Mouse (Mus musculus) frontal cortex, postnatal 10 days (tissue): ENCODE measurements around the gene Atxn2l.

Experiments
- DNase-seq, 2 experiments: peaks; one replicate each; pipeline ENCODE4 v3.0.0; 2022; ENCODE audit warnings: low spot score in 2 of 2, mixed read lengths in 1 of 2

Gene Atxn2l

DNA sequence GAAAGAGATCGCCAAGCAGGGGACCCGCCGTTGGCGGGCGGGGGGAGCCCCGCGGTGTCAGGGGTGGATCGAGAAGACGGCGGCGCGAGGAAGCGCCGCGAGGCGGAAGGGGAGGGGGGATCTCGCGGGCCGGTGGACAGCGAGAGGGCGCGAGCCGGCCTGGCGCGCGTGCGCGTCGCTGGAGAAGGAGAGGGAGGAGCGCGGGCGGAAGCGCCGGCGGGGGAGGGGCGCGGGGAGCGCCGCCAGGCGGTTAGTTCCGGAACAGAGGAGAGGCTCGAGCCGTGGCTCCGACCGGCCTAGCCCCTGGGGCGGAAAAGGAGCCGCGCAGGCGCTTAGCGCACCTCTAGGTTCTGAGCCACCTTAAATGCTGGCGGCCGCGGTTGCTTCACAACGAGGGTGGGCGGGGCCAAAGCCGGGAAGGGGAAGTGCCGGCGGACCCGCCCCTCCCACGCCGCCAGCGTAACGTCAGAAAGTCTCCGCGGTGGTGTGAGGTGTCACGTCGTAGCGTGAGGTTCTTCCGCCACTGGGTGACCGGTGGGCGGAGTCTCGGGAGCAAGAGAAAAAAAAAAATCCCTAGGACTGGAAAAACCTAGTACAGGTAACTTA lies at the start of gene Atxn2l:
Gene Atxn2l, minus strand, starts transcription at position 165 of the 606 bp plus-strand sequence.
- peak; percentile 97 to 98 for DNase-seq

DNA sequence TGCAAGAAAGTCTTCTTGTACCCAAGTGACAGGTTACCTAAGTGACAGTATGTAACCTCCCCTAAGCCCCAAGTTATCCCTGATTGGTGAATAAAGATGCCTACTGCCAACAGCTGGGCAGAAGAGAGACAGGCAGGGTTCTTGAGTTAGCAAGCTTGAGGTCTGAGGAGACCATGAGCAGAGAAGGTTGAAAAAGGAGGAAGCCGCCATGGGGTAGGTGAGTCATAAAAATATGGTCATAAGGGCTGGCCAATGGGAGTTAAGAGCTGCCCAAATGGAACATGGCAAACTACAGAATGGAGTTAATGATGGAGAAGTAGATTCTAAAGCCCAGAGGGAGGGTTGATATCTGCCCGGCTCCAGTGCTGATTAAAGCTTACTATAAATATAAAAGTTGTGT lies 42.4 kb upstream of the Atxn2l start:
- no peak for DNase-seq

DNA sequence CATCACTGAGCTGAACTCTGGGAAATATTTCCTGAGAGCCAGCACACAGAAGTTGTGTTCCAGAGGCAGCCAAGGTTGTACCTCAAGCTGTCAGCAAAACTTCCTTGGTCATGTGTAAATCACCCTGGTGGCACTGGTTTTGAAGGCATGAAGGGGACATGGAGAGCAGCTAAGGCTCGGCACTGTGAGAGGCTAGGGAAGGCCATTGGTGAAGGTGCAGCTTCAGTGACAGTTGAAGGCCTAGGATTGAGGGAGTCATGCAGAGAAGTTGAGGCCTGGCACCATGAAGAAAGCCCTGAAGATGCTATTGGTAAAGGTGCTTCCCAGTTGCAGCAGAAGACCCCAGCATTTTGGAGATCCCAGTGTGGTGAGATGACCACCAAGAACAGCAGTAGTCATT lies 38.4 kb upstream of the Atxn2l start:
- no peak for DNase-seq

DNA sequence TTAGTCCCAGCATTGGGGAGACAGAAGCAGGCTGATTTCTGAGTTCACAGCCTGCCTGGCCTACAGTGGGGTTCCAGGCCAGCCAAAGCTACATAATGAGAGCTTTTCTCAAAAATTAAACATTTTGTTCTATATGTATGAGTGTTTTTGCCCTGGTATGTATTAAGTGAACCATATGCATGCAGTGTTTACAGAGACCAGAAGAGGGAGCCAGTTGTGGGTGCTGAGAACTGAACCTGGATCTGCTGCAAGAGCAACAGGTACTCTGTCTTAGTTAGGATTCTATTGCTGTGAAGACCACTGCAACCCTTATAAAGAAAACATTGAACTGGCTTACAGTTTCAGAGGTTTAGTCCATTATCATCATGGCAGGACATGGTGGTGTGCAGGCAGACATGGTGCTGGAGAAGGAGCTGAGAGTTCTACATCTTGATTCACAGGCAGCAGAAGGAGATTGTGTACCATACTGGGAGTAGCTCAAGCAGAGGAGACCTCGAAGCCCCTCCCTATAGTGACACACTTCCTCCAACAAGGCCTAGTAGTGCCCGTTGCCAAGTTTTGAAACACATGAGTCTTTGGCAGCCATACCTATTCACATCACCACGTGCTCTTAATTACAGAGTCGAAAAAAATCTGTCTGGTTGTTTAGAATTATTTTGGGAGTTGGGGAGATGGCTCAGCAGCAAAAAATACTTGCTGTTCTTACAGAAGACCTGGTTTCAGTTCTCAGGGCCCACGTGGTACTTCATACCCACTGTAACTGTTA lies 34.8 kb upstream of the Atxn2l start:
- peak in 1 of 2 experiments; percentile 19 for DNase-seq

DNA sequence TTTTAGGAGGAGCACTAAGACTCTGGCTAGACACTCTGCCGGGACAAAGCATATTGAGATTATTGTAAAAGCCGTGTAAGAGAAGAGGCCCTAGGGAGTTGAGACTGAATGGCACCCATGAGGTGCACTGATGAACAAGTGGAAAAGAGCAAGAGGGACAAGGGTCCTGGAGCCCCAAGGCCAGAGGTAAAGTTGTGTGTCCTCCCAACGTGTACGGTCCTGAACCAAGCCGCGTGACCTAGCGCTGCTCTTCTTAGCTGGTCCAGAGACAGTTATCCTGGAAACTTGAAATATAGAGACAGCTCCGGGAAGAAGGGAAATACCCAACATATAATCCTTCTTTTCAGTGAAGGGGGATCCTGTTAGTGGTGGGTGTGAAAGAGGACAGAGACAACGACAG lies 33.2 kb upstream of the Atxn2l start:
- no peak for DNase-seq

DNA sequence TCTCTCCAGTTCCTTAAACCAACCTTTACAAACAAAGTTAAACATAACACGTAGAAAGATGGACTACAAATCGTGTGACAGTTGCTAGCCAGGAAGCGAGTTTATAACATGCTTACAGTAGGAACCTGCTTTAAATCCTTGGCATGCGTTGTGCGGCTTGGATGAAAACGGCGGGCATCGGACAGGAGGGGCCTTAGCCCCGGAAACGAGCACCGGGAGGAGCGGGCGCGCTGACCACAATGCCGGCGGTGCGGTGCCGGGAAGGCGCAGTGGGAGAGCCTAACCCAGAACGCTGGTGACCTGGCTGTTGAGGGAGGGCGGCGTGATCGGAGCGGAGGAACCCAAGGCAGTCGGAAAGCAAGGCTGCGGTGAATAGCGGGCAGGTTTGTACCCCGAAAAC lies 32.5 kb upstream of the Atxn2l start:
- DNase-seq, result no peak

DNA sequence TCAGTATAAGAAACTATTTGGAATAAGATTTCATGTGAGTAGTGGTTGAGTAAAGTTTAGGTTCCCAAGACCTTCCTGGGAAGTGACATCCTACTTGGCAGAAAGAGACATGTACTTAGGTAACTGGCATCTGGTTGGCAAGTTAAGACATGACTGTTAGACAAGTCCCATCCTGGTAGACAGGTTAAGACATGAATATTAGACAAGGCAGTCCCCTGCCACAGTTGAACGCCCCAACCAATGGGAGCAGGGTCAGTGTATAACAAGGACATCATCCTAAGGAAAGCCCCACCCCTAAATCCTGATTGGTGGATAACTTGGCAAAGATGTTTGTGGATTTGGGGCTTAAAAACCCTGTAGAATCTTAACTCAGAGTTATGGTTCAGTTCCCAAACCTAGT lies 30.2 kb upstream of the Atxn2l start:
- DNase-seq, result no peak

DNA sequence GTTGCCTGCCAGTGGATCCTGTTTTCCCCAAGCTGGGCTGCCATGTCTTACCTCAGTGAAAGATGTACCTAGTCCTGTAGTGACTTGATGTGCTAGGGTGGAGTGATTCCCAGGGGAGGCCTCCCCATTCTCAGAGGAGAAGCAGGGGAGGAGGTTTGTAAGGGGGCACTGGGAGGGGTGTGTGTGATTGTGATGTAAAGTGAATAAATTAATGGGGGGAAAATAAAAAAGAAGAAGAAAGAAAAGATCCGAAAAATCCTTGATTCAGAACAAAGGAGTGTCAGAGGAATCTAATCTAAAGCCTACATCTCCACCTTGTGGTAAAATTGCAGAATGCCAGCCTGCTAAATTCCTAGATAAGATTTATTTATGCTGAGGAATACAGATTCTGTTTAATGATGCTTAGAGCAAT lies 24.9 kb upstream of the Atxn2l start:
- no peak for DNase-seq

DNA sequence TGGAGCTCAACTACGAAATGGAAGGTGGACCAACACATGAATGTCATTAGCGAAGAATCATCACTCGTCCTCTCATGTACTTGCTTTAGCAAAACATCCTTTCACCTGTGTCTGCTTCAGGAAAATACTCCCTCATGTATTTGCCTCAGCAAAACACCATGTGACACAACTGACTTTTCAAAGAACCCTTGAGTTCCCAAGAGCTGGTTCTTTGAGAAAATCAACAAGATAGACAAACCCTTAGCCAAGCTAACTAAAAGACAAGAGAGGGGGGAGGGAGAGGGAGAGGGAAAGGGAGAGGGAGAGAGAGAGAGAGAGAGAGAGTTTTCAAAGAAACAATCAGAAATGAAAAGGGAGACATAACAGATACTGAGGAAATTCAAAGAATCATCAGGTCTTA lies 20.1 kb upstream of the Atxn2l start:
- DNase-seq, result no peak

DNA sequence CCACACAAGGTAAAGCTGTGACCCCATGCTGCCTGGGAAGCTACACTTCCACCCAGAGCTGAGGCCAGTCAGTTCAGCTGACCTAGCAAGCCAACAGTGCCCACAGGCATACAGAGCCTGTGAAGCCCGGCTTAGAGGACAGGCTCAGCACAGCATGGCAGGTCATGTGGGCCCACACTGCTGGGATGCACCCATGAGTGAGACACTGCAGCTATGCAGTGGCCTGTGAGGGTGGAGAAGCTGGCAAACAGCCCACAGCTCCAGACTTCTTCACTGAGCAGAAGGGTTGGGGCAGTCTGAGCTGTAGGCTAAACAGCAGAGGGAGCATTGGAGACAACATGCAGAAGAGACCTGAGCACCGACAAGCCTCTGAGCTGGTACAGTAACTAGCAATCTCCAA lies 16.3 kb upstream of the Atxn2l start:
- DNase-seq, result peak in 1 of 2 experiments; percentile 38

DNA sequence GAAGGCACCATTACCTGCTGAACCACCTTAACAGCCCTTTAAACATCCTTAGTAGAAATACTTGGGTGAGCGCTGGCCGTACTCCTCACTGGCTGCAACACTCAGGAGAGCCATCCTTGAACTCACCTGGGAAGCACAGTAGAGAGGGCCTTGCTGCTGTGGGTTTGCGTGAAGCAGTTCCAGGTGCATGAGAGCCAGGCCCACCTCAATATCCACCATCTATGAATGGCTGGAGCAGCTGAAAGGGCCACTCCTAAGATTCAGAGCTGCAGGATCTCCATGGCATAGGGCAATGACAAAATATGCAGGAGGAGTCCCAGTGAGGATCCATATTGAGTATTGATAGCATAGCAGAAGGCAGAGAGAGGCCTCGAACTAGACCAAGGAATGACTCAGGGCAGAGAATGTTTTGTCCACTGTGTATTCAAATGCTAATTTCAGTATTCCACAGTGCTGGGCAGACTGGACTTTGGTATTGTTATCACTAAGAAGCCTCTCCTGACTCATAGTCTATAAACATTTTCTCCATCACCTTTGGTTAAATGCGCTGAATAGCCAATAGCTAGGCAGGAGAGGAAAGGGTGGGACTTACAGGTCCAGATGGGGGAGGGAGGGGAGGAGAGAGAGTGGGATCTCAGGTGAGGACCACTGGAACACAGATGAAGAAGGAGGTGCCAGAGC lies 15.2 kb upstream of the Atxn2l start:
- DNase-seq, result no peak

DNA sequence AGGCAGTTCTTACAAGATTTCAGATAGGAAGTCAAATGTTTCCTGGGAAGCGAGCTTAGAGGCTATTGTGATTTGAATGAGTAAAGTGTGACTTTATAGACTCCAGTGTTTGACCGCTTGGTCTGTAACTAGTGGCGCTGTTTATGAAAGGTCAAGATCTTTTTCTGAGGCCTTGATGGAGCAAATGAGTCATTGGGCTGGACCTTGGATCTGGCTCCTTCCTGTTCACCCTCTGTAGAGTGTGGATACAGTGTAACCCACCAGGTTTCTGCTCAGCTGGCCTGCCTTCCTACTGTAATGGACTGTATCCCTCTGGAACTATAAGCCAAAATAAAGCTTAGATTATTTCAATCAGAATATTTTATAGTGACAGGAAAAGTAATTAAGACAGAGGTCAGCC lies 8.1 kb upstream of the Atxn2l start:
- DNase-seq, result no peak

DNA sequence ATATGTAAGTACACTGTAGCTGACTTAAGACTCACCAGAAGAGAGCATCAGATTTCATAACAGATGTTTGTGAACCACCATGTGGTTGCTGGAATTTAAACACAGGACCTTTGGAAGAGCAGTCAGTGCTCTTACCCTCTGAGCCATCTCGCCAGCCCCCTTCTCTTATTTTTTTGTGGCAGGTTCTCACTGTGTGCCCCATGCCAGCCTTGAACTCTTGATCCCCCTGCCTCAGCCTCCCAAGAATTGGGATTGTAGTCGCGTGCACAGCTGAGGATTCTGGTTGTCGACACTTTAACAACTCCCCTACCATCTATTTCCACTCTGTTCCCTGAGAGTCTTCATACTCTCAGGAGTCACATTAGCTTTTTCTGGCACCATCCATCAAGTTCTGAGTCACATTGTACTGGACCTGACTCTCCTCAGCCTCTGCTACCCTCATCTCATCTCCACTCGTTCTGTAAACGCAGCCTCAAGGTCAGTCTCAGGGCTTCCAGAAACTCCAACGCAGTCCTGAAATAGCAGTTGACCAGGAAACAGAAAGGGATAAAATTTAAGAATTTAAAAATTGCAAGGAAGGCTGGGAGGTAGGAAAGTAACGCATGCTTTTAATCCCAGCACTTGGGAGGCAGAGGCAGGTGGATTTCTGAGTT lies 4.0 kb upstream of the Atxn2l start:
- no peak for DNase-seq

DNA sequence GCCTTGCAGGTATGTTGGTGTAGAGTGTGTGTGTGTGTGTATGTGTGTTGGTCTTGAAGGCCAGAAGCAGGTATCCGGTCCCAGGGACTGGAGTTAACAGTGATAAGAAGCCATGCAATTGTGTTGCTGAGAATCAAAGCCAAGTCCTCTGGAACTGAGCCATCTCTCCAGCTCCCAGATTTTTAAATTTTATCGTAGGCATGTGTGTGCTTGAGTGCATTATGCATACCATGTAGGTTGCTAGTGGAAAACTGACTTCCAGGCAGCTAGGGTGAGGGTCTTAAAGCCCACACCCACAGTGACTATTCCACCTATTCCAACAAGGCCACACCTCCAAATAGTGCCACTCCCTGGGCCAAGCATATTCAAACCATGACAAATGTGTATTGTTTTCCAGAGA lies 1.7 kb upstream of the Atxn2l start:
- no peak for DNase-seq

DNA sequence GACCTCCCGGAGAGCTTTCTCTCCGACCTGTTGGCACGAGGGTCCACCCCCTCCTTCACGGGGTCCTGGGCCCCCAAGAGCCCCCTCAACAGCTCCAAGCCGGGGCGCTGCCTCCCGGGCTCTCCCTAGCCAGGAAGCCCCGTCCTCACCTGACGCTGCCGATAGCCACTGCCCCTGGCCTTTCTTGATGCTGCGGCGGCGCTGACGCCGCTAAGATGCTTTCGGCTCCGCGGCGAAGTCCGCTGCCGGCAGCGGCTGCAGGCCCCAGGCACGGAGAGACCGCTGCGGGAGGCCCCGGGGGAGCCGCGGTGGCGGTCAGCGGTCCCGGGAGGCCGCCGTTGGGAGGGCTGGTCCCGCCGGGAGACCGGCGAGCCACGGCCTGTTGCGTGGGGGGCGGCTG lies 486 bp downstream of the Atxn2l start:
- no peak for DNase-seq

DNA sequence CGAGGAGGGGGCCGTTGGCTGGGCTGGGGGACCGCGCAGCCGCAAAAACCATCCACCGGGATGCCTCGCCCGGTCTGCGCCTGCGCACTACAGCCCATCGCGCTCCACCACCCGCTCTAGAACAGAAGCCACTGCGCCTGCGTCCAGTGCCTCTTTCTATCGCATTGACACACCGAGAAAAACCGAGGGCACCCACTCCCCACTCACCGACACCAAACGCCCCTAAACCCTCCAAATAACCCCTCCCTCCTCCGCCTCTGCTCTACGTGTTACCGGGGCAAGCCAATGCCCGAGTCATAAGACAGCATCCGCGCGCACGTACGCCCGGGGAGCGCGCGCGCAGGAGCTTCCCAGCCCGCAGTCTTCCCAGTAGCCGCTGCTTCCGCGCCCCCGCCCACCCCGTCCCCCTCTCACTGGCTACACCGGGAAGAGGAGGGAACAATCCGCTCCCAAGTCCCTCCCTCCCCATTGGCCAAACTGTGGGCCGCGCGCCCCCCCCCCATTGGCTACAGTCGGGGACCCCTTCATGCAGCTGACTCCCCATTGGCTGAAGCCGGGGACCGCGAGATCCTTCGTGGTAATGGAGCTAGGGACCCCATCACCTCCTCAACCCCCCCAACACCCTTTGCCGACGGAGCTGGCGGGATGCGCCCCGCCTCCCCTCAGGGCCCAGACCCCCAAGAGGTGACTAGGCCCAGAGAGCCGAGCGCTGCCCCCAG lies 1.1 kb downstream of the Atxn2l start:
- DNase-seq, result peak; percentile 93 to 96

DNA sequence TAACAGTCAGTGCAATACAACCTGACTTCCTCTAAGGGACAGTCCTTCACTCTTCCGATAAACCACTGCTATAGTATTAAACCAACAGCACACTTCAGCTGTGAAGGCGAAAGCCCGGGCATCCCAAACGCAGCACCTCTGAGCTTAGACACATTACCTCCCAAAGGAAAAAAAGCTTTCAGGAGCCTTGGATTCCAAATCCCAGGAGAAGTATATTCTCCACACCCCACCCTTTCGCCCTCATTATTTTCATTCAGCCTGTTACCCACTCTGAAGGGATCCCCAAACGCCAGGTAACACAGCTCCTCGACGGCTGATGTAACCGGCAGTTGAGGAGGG lies 1.6 kb downstream of the Atxn2l start:
- DNase-seq, result no peak

DNA sequence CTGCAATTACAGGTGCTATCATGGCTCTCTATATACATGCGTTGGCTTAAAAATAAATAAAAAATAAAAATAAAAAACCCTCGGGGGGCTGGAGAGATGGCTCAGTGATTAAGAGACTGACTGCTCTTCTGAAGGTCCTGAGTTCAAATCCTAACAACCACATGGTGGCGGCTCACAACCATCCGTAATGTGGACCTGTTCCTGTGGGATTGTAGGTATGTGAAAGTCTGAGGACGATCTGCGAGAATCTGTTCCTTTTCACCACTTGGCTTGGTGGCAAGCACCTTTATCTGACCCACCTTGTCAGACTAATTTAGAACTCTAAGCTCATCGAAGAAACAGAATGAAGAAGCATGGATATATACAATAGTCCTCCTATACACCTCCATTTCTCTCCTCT lies 3.8 kb downstream of the Atxn2l start:
- no peak for DNase-seq

DNA sequence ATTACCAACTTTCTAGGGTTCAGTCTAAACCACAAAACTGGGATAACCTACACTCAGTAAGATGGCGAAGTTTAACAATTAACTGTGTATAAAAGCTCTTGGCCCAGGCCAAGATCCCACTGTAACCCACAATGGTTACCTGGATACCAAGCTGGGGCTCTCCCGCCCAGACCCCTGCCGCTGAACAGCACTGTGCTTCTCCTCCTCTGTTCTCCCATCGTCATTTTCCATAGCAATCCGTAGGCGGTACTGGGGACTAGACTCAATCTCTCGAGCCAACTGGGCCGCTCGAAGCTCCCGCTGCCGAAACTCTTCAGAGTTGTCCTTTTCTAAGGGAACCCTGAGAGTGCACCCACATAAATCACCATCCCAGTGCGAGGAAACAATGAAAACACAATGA lies 5.3 kb downstream of the Atxn2l start:
- no peak for DNase-seq

DNA sequence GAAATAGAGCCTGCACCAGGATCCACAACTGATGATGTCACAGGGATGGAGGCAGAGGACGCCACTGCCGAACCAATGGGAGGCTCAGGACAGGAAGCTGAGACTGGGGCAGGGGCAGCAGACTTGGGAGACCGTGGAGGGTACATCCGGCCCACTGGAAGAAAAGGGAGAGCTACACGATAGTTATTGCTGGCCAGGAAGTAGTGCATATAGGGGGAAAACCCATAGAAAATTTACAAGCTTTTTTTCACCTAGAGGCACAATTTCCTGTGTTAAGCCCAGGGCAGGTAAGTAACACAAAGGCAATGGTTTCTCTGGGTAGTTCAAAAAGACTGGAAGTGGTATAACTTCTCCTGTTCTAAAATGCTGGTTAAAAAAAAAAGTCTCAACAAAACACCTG lies 6.8 kb downstream of the Atxn2l start:
- DNase-seq, result no peak

DNA sequence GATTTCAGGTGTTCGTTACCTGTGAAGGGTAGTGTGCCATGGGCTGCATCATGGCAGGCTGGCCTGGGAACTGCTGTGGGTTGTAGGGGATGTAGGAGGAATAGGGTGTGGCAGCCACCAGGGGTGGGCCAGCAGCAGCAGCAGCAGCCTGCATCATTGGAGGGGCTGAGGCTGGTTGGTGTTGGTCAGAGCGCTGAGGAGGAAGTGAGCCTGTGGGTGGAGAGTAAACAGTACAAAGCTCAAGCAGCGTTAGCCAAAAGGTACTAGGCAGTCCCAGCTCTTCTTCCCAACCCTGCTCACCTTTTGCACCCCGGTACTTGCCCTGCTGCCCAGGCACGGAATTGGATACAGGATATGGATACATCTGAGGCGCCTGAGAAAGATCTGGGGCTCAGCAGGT lies 9.1 kb downstream of the Atxn2l start:
- no peak for DNase-seq

DNA sequence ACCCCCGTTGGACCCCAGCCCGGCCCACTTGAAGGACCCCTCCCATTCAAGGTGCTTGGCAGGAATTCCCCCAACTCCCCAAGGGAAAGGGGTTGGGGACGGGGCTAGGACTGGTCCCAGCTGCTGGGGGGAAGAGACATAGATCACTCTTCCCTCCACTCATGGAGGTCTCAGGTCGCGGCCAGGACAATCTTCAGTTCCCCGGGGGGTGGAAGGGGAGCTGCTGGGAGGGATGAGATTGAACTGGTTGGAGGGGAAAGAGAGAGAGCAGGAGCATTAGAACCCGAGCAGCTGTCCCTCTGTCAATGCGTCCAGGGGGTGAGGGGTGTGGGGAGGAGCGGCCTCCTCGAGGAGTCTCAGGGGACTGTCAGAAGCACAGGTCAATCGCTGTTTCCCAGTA lies 11.3 kb downstream of the Atxn2l start:
- no peak for DNase-seq
